28 mouse cellular contexts compared by ENCODE assay signal in the genomic region with DNA sequence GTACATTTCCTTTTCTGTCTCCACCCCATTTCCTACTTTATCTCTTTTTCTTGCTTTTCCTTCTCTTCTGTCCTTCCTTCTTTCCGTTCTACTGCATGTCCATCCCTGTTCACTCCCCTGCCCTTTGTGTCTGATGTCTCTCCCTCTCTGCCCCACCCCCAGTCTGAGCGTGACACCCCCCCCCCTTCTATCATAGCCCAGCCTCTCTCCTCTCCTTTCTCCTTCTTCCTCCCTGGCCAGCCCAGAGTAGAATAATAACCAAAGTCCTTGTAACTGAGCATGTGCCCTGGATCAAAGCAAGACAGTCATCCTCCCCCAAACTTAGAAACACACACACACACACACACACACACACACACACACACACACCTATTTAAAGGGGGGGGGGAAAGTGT. TPM values are rescaled to one million over a fixed set of nuclear protein-coding genes. Genes with fewer than 3 reads are reported as not detected.
DNase-seq lines count a peak whose midpoint lies in the region; ATAC-seq and TF ChIP-seq lines count a peak whose summit lies in the region.
"Had no signal": no experiment of that assay in that cellular context is flagged by ENCODE, and none has a peak within 500 bp of the region (broad histone marks: within the 10 kb centered on the region; RNA-seq: fewer than 3 reads in every experiment).

No protein-coding gene starts in this region.

- H3K4me1 ChIP-seq in hindbrain, embryonic 13.5 days (replicated peaks), result peaks cover 38% of the 10 kb centered on the region
- H3K4me1 ChIP-seq in hindbrain, embryonic 11.5 days (replicated peaks; ENCODE audit: control insufficient read depth, insufficient read depth, low read length), result no peaks in the 10 kb centered on the region; the same call in none of the 2 replicates
- H3K4me1 ChIP-seq: liver, embryonic 15.5 days had no signal

- H3K9ac ChIP-seq in hindbrain, embryonic 13.5 days, result peak overlapping the region; percentile 29; the same call in 1 of the 2 replicates
- H3K9ac ChIP-seq in hindbrain, embryonic 11.5 days (ENCODE audit: low read depth, low read length), result no peak overlapping the region
- H3K9ac ChIP-seq: embryonic facial prominence, embryonic 12.5 days; heart, embryonic 13.5 days; limb, embryonic 12.5 days; liver, embryonic 15.5 days; lung, embryonic 14.5 days had no signal

- WGBS in hindbrain, embryonic 13.5 days, result 0% methylated on average over 2 of the region's 2 CpGs
- WGBS in hindbrain, embryonic 11.5 days, result 0% methylated on average over 2 of the region's 2 CpGs

- H3K4me2 ChIP-seq in hindbrain, embryonic 13.5 days, result no peak overlapping the region
- H3K4me2 ChIP-seq in hindbrain, embryonic 11.5 days (replicated peaks; ENCODE audit: low read depth, low read length), result no peak overlapping the region
- H3K4me2 ChIP-seq: embryonic facial prominence, embryonic 12.5 days; limb, embryonic 12.5 days; liver, embryonic 15.5 days had no signal

- DNase-seq in hindbrain, embryonic 11.5 days (ENCODE audit: low spot score), result no peak
- peak; percentile 1 for DNase-seq in retina, embryonic 14.5 days (ENCODE audit: low spot score)
- no peak for DNase-seq in retina, postnatal 1 day
- DNase-seq in kidney, postnatal 14 days, result peak; percentile 42
- no peak for DNase-seq in left cerebral cortex, adult 2 months (ENCODE audit: extremely low spot score in 1 of 2, low spot score in 2 of 2)
- DNase-seq in heart, postnatal 25 days (ENCODE audit: low spot score), result no peak
- DNase-seq: adrenal gland, adult 8-10 months; cerebellum, adult 8-10 months; cerebellum, postnatal 25 days; gastrocnemius, adult 2 months; gastrocnemius, postnatal 36 days; heart, adult 18-20 months; lung, embryonic 14.5 days; lung, postnatal 14 days; thymus, adult 2 months; thymus, postnatal 4 days had no signal

- H3K4me3 ChIP-seq in hindbrain, embryonic 13.5 days, result no peak overlapping the region
- H3K4me3 ChIP-seq in hindbrain, embryonic 11.5 days (ENCODE audit: low read depth, low read length), result no peak overlapping the region
- H3K4me3 ChIP-seq in left cerebral cortex, adult 2 months, result no peak overlapping the region
- H3K4me3 ChIP-seq: embryonic facial prominence, embryonic 12.5 days; limb, embryonic 12.5 days; liver, embryonic 15.5 days had no signal

- intact Hi-C loops in left cerebral cortex, adult 2 months (cut with DNase I), result no loop called here
- intact Hi-C loops in heart, postnatal 25 days (cut with DNase I), result no loop called here

- H3K27ac ChIP-seq in hindbrain, embryonic 13.5 days, result 0 out of 2 replicates have a peak overlapping the region, but pooled peaks have one; percentile 55
- no peak overlapping the region for H3K27ac ChIP-seq in hindbrain, embryonic 11.5 days (ENCODE audit: low read depth, low read length)
- H3K27ac ChIP-seq in left cerebral cortex, adult 2 months, result no peak overlapping the region
- H3K27ac ChIP-seq: embryonic facial prominence, embryonic 12.5 days; gastrocnemius, adult 2 months; heart, embryonic 13.5 days; limb, embryonic 12.5 days; liver, embryonic 15.5 days had no signal

- H3K36me3 ChIP-seq in hindbrain, embryonic 13.5 days, result no peaks in the 10 kb centered on the region
- H3K36me3 ChIP-seq in hindbrain, embryonic 11.5 days (ENCODE audit: control insufficient read depth, insufficient read depth, low read length), result no peaks in the 10 kb centered on the region
- H3K36me3 ChIP-seq: embryonic facial prominence, embryonic 12.5 days; G1E; heart, embryonic 13.5 days; hindbrain, embryonic 10.5 days; limb, embryonic 12.5 days; liver, embryonic 15.5 days had no signal

- TF ChIP-seq CTCF in left cerebral cortex, adult 2 months (IDR thresholded peaks at IDR 0.05), result no peak

- no peak for ATAC-seq in hindbrain, embryonic 13.5 days (ENCODE audit: low FRiP score)
- ATAC-seq in hindbrain, embryonic 11.5 days (ENCODE audit: low FRiP score), result no peak
- ATAC-seq: forebrain, embryonic 14.5 days; intestine, postnatal 0 days; midbrain, embryonic 16.5 days had no signal

- no peaks in the 10 kb centered on the region for H3K9me3 ChIP-seq in hindbrain, embryonic 13.5 days
- no peaks in the 10 kb centered on the region for H3K9me3 ChIP-seq in hindbrain, embryonic 11.5 days (ENCODE audit: control insufficient read depth, low read length)
- H3K9me3 ChIP-seq: embryonic facial prominence, embryonic 12.5 days; G1E; heart, embryonic 13.5 days; limb, embryonic 12.5 days; liver, embryonic 15.5 days had no signal

- H3K27me3 ChIP-seq in hindbrain, embryonic 13.5 days, result peaks cover 100% of the 10 kb centered on the region
- peaks cover 86% of the 10 kb centered on the region for H3K27me3 ChIP-seq in hindbrain, embryonic 11.5 days (ENCODE audit: control insufficient read depth, insufficient read depth, low read length)

RNA-seq across cellular contexts. Expression of a gene that starts 12.8 kb away (rescaled TPM):
- polyA plus RNA-seq in hindbrain, embryonic 13.5 days (2015; fragmentation: Nextera tagmentation; extraction: Ambion mirVana), result 17.1 and 17.2 TPM in 2 replicates
- polyA plus RNA-seq in hindbrain, embryonic 11.5 days (2014; fragmentation: Nextera tagmentation; extraction: Ambion mirVana), result 9.3 and 11.1 TPM in 2 replicates
- total RNA-seq in left cerebral cortex, adult 2 months (2021), result under 1 TPM; 0.14 to 0.28 TPM
- total RNA-seq in heart, postnatal 25 days (2021), result not detected
- total RNA-seq: adrenal gland, adult 8-10 months; gastrocnemius, adult 2 months; gastrocnemius, postnatal 36 days; heart, adult 18-20 months; heart, postnatal 10 days; liver, adult 2 months had no signal
- polyA plus RNA-seq: G1E; heart, embryonic 13.5 days; intestine, postnatal 0 days; limb, embryonic 12.5 days; liver, adult 2 months; liver, embryonic 15.5 days had no signal

Comparison
In these comparisons a context has a peak if more than half of its experiments do, and no peak if none do; other contexts are left out.
1. DNase-seq: peak in retina, embryonic 14.5 days (single experiment) and kidney, postnatal 14 days (single experiment); none in hindbrain, embryonic 11.5 days (single experiment), retina, postnatal 1 day (single experiment), left cerebral cortex, adult 2 months (0 of 2) and heart, postnatal 25 days (single experiment).